Mouse (Mus musculus) activated CD4-positive, CD25-positive, alpha-beta regulatory T cell (primary cell): Measurements from ENCODE around the gene Gm28729. TPM values are rescaled to one million over a fixed set of nuclear protein-coding genes. Genes with fewer than 3 reads are reported as not detected.

Source experiments
- polyA plus RNA-seq, 2 experiments: library from polyadenylated mRNA; unstranded; fragments of 100-300 nt; shearing (Covaris generic); gene quantifications; one replicate each; pipeline ENCODE4 v1.2.1; 2017

The Gm28729 gene
- polyA plus RNA-seq, result not detected

GRCm38 (mm10) chr9:96524972-96525506 is at the start of gene Gm28729:
Gm28729 (minus strand) TSS chr9:96525264.

GRCm38 (mm10) chr9:96478071-96478888 is 46.8 kb downstream of the Gm28729 start, which contains the start of gene Rnf7:
Rnf7 (minus strand) TSS chr9:96478675.

Other genes starting within 250 kb of the Gm28729 start
- 1,000 to 10,000 TPM in 1 of 2 experiments, 100 to 1,000 TPM in 1; 928 to 1,204 TPM for gene Atp1b3, start 160.8 kb downstream of the Gm28729 start, polyA plus RNA-seq
- gene Rnf7, start 46.6 kb downstream of the Gm28729 start, polyA plus RNA-seq, result 100 to 1,000 TPM in 1 of 2 experiments, 10 to 100 TPM in 1; 86.1 to 118 TPM
- gene Rasa2, start 106.4 kb upstream of the Gm28729 start, polyA plus RNA-seq, result 10 to 100 TPM; 37.5 to 62.3 TPM
- gene Zbtb38, start 227.6 kb upstream of the Gm28729 start, polyA plus RNA-seq, result 10 to 100 TPM; 28.4 to 42.2 TPM